Mouse (Mus musculus) forebrain, embryonic 11.5 days (tissue): ENCODE results near the gene Col6a2. TPM values are rescaled to one million over a fixed set of nuclear protein-coding genes. Genes with fewer than 3 reads are reported as not detected.

Experiments
- ATAC-seq: fragments of 200-750 bp; cut with Nextera tagmentation; replicated peaks from 2 replicates; pipeline ENCODE4 v1.8.0; 2017; ENCODE audit warnings: moderate TSS enrichment; ENCODE audit not compliant: low FRiP score
- DNase-seq: peaks from one replicate; pipeline ENCODE4 v3.0.0-alpha.2; 2017; ENCODE audit warnings: low spot score
- H3K27ac ChIP-seq: fragments of 300-500 bp; sonication (generic); 2 replicates; pipeline ENCODE4 v1.5.1; 2014; ENCODE audit warnings: low read depth, low read length
- H3K27me3 ChIP-seq: fragments of 300-500 bp; sonication (generic); 2 replicates; pipeline ENCODE4 v1.6.1; 2014; ENCODE audit warnings: mild to moderate bottlenecking, low read length, mixed read lengths; ENCODE audit not compliant: control insufficient read depth, insufficient read depth
- H3K36me3 ChIP-seq: fragments of 300-500 bp; sonication (generic); 2 replicates; pipeline ENCODE4 v1.6.1; 2014; ENCODE audit warnings: mild to moderate bottlenecking, low read length, moderate library complexity, mixed read lengths; ENCODE audit not compliant: control insufficient read depth, insufficient read depth
- H3K4me1 ChIP-seq: fragments of 300-500 bp; sonication (generic); replicated peaks from 2 replicates; pipeline ENCODE4 v1.6.1; 2014; ENCODE audit warnings: low read length, mixed read lengths; ENCODE audit not compliant: control insufficient read depth, insufficient read depth
- H3K4me2 ChIP-seq: fragments of 300-500 bp; sonication (generic); 2 replicates; pipeline ENCODE4 v1.6.1; 2014; ENCODE audit warnings: low read depth, mild to moderate bottlenecking, low read length, moderate library complexity, mixed read lengths; ENCODE audit not compliant: severe bottlenecking
- H3K4me3 ChIP-seq: fragments of 300-500 bp; sonication (generic); 2 replicates; pipeline ENCODE4 v1.5.1; 2014; ENCODE audit warnings: low read depth, low read length
- H3K9ac ChIP-seq: fragments of 300-500 bp; sonication (generic); 2 replicates; pipeline ENCODE4 v1.6.1; 2014; ENCODE audit warnings: low read length
- H3K9me3 ChIP-seq: fragments of 300-500 bp; sonication (generic); 2 replicates; pipeline ENCODE4 v1.6.1; 2016; ENCODE audit warnings: low read length, mixed read lengths; ENCODE audit not compliant: control insufficient read depth
- whole genome bisulfite sequencing: fragments of 180-500 bp; shearing (Covaris S2); extraction: QIAGEN DNeasy Blood & Tissue Kit; methylation state at CpG from one replicate; pipeline ENCODE4 v1.1.7; 2014; 5-methylcytosine and 5-hydroxymethylcytosine counted together
- polyA plus RNA-seq: library from polyadenylated mRNA; unstranded; fragments of >200 nt; fragmentation: Nextera tagmentation; extraction: Ambion mirVana; gene quantifications from 2 replicates; pipeline ENCODE4 v1.2.1, GENCODE M21; 2014

Col6a2 gene
- polyA plus RNA-seq, 1 experiment from 2014 or later, result 9.6 TPM

DNA sequence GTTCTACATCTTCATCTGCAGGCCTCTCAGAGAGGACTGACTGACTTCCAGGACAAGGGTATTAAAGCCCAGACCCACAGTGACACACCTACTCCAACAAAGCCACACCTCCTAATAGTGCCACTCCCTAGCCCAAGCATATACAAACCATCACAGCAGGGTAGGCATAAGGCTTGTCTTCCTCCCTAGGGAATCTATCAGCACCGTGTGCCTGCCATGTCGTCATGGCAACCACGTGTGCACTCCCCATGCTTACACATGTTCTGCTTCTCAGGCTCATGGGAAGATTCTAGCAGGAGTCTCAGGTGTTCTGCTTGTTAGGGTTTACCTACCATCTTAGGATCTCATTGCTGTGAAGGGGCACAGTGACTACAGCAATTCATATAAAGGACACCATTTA, 71.9 kb downstream of the Col6a2 start:
- no peak overlapping the region for H3K27ac ChIP-seq
- ATAC-seq (no peak), DNase-seq (no peak)
- no peak overlapping the region for H3K4me3 ChIP-seq
- H3K4me1 ChIP-seq, result no peaks in the 10 kb centered on the region
- H3K9ac ChIP-seq, result no peak overlapping the region
- 94% methylated on average over 3 of the region's 3 CpGs for WGBS
- no peaks in the 10 kb centered on the region for H3K27me3 ChIP-seq
- no peaks in the 10 kb centered on the region for H3K9me3 ChIP-seq
- no peak overlapping the region for H3K4me2 ChIP-seq
- H3K36me3 ChIP-seq, result peaks cover 4% of the 10 kb centered on the region; the same call in 1 of the 2 replicates

DNA sequence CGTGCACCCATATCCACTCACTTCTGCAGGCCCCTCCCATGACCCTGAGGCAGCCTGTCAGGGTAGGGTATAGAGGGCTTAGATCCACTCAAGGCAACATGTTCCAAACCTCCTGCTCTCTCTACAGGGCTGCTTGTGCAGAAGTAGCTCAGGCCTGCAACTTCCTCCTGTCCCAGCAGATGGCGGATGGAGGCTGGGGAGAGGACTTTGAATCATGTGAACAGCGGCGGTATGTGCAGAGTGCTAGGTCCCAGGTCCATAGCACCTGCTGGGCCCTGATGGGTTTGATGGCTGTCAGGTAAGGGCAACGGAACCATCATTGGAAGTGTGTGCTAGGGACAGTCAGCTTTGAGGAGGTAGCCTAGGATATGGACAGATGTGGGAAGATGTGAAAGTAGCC, 73.0 kb downstream of the Col6a2 start:
- H3K4me2 ChIP-seq, result no peak overlapping the region
- H3K4me3 ChIP-seq, result no peak overlapping the region
- ATAC-seq (no peak), DNase-seq (no peak)
- WGBS, result 85% methylated on average over 5 of the region's 5 CpGs
- H3K27ac ChIP-seq, result no peak overlapping the region
- H3K36me3 ChIP-seq, result peaks cover 7% of the 10 kb centered on the region; the same call in 1 of the 2 replicates
- no peaks in the 10 kb centered on the region for H3K4me1 ChIP-seq
- no peak overlapping the region for H3K9ac ChIP-seq
- no peaks in the 10 kb centered on the region for H3K9me3 ChIP-seq
- H3K27me3 ChIP-seq, result no peaks in the 10 kb centered on the region

DNA sequence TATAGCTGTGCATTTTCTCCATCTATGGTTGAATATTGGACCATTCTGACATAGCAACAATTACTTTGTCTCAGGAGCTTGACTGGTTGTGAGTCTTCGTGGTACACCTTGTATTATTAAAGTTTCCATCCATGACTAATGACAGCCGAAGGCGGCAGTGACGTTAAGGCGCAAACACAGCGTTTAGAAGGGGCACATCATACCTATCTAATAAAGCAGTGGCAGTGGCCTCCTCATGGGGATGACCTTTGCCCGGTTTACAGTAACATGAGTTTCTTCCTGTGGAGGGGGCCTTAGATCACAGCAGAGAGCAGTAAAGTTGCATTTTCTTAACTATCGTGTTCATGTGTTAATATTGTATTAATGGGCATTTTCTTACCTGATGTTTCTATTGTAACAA, 75.2 kb downstream of the Col6a2 start:
- no peak overlapping the region for H3K4me3 ChIP-seq
- H3K9ac ChIP-seq, result no peak overlapping the region
- no peak for DNase-seq
- no peak overlapping the region for H3K27ac ChIP-seq
- H3K9me3 ChIP-seq, result no peaks in the 10 kb centered on the region
- peaks cover 6% of the 10 kb centered on the region; the same call in 1 of the 2 replicates for H3K36me3 ChIP-seq
- WGBS, result 96% methylated on average over 8 of the region's 8 CpGs
- no peaks in the 10 kb centered on the region for H3K4me1 ChIP-seq
- no peak overlapping the region for H3K4me2 ChIP-seq
- no peaks in the 10 kb centered on the region for H3K27me3 ChIP-seq
- ATAC-seq, result no peak

DNA sequence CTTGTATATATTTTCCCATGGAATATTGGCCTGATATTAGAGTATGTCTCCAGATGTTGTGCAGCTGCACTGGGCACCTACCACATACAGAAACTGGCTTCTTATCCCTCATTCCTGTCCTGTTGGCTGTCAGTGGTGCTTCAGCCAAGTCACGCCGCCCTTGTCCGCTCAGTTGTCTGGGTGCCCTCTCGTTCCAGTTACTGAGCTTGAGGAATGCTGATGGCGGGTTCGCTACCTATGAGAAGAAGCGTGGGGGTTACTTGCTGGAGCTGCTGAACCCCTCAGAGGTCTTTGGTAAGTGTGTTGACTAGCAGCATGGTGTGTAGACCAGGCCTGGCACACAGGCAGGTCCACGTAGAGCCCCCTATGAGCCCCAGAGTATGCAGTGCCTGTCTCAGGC, 76.9 kb downstream of the Col6a2 start:
- Histone ChIP-seq H3K9ac (no peak overlapping the region), H3K4me1 (no peaks in the 10 kb centered on the region), H3K27ac (no peak overlapping the region), H3K36me3 (peaks cover 12% of the 10 kb centered on the region; the same call in 1 of the 2 replicates), H3K9me3 (no peaks in the 10 kb centered on the region), H3K4me2 (no peak overlapping the region), H3K27me3 (no peaks in the 10 kb centered on the region), H3K4me3 (no peak overlapping the region)
- 95% methylated on average over 8 of the region's 8 CpGs for WGBS
- no peak for ATAC-seq
- no peak for DNase-seq

Other genes starting within 250 kb of the Col6a2 start
- not detected in 2 replicates for gene AC141477.1, start 183.2 kb downstream of the Col6a2 start, polyA plus RNA-seq
- gene Pcnt, start 180.8 kb downstream of the Col6a2 start, polyA plus RNA-seq, result 22.2 and 24.3 TPM in 2 replicates
- not detected in 2 replicates for gene 2610028H24Rik, start 174.5 kb downstream of the Col6a2 start, polyA plus RNA-seq
- gene Mcm3ap, start 154.7 kb downstream of the Col6a2 start, polyA plus RNA-seq, result 89.7 and 92.8 TPM in 2 replicates
- 6.0 and 6.1 TPM in 2 replicates for gene Ybey, start 154.5 kb downstream of the Col6a2 start, polyA plus RNA-seq
- gene Lss, start 92.0 kb downstream of the Col6a2 start, polyA plus RNA-seq, result 44.9 and 72.6 TPM in 2 replicates
- 0.23 TPM in 1 of 2 replicates, not detected in the other for gene Spatc1l, start 61.4 kb downstream of the Col6a2 start, polyA plus RNA-seq
- gene Ftcd, start 48.0 kb downstream of the Col6a2 start, polyA plus RNA-seq, result not detected in 2 replicates
- 8.6 and 11.3 TPM in 2 replicates for gene Col6a1, start 102.5 kb upstream of the Col6a2 start, polyA plus RNA-seq